Mouse (Mus musculus) forebrain, embryonic 12.5 days (tissue): ENCODE measurements around the gene G0s2. TPM values are rescaled to one million over a fixed set of nuclear protein-coding genes. Genes with fewer than 3 reads are reported as not detected.
"Not testable (repeated sequence)": the region's sequence is repeated elsewhere in the genome, so short reads cannot be mapped to it uniquely, and the experiment has no call there.

ENCODE experiments used
- ATAC-seq: fragments of 200-750 bp; cut with Nextera tagmentation; 2 replicates; pipeline ENCODE4 v1.8.0; 2017; ENCODE audit warnings: moderate TSS enrichment; ENCODE audit not compliant: low FRiP score
- H3K27ac ChIP-seq: fragments of 300-500 bp; sonication (generic); 2 replicates; pipeline ENCODE4 v1.5.1; 2016; ENCODE audit warnings: mild to moderate bottlenecking
- H3K27me3 ChIP-seq: fragments of 300-500 bp; sonication (generic); 2 replicates; pipeline ENCODE4 v1.6.1; 2016; ENCODE audit warnings: mild to moderate bottlenecking
- H3K36me3 ChIP-seq: fragments of 300-500 bp; sonication (generic); replicated peaks from 2 replicates; pipeline ENCODE4 v1.6.1; 2016; ENCODE audit warnings: mild to moderate bottlenecking
- H3K4me1 ChIP-seq: fragments of 300-500 bp; sonication (generic); 2 replicates; pipeline ENCODE4 v1.6.1; 2016
- H3K4me2 ChIP-seq: fragments of 300-500 bp; sonication (generic); 2 replicates; pipeline ENCODE4 v1.6.1; 2016; ENCODE audit warnings: mild to moderate bottlenecking, moderate library complexity
- H3K4me3 ChIP-seq: fragments of 300-500 bp; sonication (generic); replicated peaks from 2 replicates; pipeline ENCODE4 v1.5.1; 2016; ENCODE audit warnings: mild to moderate bottlenecking
- H3K9ac ChIP-seq: fragments of 300-500 bp; sonication (generic); 2 replicates; pipeline ENCODE4 v1.6.1; 2016; ENCODE audit warnings: mild to moderate bottlenecking
- H3K9me3 ChIP-seq: fragments of 300-500 bp; sonication (generic); 2 replicates; pipeline ENCODE4 v1.6.1; 2016
- WGBS: fragments of 180-500 bp; shearing (Covaris S2); methylation state at CpG from one replicate; pipeline ENCODE4 v1.1.7; 2016; 5-methylcytosine and 5-hydroxymethylcytosine counted together
- polyA plus RNA-seq: library from polyadenylated mRNA; unstranded; fragments of >200 nt; fragmentation: Nextera tagmentation; extraction: Ambion mirVana; gene quantifications from 2 replicates; pipeline ENCODE4 v1.2.1, GENCODE M21; 2016

Gene G0s2
- polyA plus RNA-seq, 1 experiment from 2014 or later: 6.9 TPM

DNA sequence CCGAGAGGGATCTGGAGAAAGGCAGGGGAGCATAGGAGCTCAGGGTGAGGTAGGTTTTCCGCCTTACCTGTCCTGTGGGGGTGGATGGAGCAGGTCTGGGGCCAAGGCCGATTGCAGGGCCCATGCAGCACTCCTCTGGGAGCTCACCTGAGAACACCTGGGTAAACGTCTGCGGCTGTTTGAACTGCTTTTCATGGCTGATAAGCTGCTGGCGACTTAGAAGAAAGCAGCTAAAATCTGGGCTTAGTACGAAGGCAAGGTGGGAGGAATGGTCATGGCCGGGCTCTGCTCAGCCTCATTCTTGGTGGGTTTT, 29.0 kb upstream of the G0s2 start:
- no peaks in the 10 kb centered on the region for H3K9me3 ChIP-seq
- 67% methylated on average over 8 of the region's 8 CpGs for WGBS
- H3K36me3 ChIP-seq: no peaks in the 10 kb centered on the region
- H3K27ac ChIP-seq: no peak overlapping the region
- 0 out of 2 replicates have a peak, but pooled peaks cover 7% of the 10 kb centered on the region for H3K27me3 ChIP-seq
- no peak overlapping the region for H3K9ac ChIP-seq
- no peak for ATAC-seq
- no peak overlapping the region for H3K4me3 ChIP-seq
- peaks cover 4% of the 10 kb centered on the region for H3K4me1 ChIP-seq
- H3K4me2 ChIP-seq: no peak overlapping the region

DNA sequence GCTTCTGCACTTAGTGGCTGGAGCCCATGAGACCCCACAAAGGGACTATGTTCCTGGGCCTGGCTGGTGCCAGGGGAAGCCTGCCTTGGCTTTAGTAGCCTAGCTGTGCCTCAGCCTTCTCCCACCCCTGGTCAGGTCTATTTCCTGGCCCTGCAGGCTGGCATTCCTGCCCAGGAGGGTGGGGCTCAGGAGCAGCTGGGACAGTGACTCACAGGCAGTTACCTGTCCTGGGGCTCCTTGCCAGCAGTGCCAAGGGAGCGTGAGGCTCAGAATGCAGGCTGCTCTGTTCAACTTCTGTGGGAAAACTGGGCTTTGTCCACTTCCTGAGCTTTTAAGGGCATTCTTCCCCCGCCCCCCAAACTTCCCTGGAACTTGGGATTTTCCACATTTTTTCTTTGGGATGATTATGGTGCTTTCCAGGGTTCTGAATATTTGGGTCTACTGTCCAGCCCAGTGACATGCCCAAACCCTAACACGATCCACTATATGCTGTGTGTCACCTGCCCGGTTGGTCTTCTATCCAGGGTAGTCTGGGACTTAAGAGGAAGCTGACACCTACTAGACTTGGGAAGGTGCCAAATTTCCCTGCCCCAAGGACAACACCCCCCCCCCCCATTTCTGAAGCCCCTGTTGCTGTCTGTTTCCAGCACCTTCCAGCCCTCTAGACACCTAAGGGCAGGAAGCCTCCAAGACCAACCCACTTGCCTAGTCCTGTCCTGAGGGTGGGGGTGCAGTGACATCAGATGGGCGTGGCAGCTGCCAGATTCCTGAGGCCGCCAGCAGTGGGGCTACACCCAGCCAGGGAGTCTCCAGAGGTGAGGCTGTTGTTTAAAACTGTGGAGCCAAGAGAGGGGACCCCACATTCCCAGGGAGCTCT, 28.4 kb upstream of the G0s2 start:
- Histone ChIP-seq H3K4me3 (no peak overlapping the region), H3K27ac (no peak overlapping the region), H3K36me3 (no peaks in the 10 kb centered on the region), H3K27me3 (0 out of 2 replicates have a peak, but pooled peaks cover 7% of the 10 kb centered on the region), H3K9me3 (no peaks in the 10 kb centered on the region), H3K4me2 (no peak overlapping the region), H3K4me1 (peaks cover 4% of the 10 kb centered on the region), H3K9ac (no peak overlapping the region)
- WGBS: 67% methylated on average over 6 of the region's 6 CpGs
- no peak for ATAC-seq

DNA sequence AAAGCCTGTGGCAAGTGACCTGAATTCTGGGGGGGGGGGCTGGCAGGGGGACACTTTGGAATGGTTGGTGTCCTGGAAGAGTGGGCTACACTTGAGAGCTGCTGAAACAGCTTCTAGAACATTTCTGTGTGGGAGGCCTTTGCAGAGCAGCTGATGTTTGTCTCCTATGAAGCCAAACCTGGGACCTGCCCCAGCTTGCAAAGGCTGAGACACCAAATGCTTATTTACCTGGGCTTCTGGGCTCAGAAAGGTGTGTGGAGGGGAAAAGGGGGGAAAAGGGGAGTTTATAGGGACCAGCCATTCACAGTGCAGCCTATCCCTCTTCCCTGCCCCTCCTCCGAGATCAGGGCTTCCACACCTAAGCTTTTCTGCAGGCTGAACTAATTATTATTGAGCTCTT, 27.0 kb upstream of the G0s2 start:
- no peak overlapping the region for H3K4me3 ChIP-seq
- H3K27ac ChIP-seq: no peak overlapping the region
- H3K9ac ChIP-seq: no peak overlapping the region
- H3K9me3 ChIP-seq: no peaks in the 10 kb centered on the region
- 0 out of 2 replicates have a peak, but pooled peaks cover 7% of the 10 kb centered on the region for H3K27me3 ChIP-seq
- H3K4me1 ChIP-seq: no peaks in the 10 kb centered on the region
- no peak overlapping the region for H3K4me2 ChIP-seq
- no peaks in the 10 kb centered on the region for H3K36me3 ChIP-seq
- 58% methylated on average over 1 of the region's 1 CpGs for WGBS
- ATAC-seq: no peak

DNA sequence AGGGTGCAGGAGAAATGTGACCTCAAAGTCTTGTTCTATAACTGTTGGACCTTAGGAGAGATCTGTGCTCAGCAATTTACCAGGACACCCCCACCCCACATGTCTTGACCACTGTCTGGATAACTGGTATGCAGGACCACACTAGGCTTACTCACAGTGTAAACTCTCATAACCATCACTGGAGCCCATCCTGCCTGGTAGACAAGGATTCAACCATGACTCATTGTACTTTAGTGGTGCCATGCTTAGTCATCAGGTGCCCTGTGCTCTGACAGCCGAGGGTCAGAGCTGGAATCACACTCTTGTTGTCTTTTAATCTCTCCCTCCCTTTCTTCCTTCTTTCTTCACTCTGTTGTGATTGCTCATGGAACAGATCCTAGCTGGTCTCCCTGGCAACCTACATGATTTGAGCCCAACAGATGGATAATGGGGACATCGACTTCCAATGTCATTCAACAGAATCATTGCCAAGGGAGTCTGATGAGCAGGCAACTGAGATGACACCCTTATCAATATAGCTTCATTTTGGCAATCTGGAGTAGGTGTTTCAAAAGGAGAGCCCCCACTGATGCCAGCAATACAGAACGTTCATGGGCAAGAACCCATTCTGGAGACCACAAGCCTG, 25.2 kb upstream of the G0s2 start:
- WGBS: 85% methylated on average over 3 of the region's 3 CpGs
- Histone ChIP-seq H3K4me3 (no peak overlapping the region), H3K9ac (no peak overlapping the region), H3K4me1 (no peaks in the 10 kb centered on the region), H3K27me3 (0 out of 2 replicates have a peak, but pooled peaks cover 3% of the 10 kb centered on the region), H3K27ac (no peak overlapping the region), H3K4me2 (no peak overlapping the region), H3K9me3 (no peaks in the 10 kb centered on the region), H3K36me3 (no peaks in the 10 kb centered on the region)
- ATAC-seq: no peak

DNA sequence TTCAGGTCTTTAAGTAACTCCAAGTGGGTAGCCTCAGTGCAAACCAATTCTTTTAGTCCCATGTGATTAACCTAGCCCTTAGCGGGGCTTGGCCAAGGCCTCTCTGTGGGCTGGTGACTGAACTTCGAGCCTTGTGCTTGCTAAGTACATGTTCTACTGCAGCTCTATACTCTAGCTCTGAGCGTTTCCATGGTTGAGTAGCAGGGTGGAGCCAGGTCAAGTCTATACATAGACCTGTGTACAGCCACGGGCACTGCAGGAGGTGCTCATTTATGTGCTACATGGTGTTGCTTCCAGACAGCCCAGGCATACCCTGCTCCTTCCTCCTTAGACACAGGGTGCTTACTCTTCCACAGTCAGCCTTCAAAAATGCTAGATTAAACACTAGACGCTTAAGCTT, 22.9 kb upstream of the G0s2 start:
- Histone ChIP-seq H3K4me3 (no peak overlapping the region), H3K9ac (no peak overlapping the region), H3K27me3 (no peaks in the 10 kb centered on the region), H3K4me2 (no peak overlapping the region), H3K9me3 (no peaks in the 10 kb centered on the region), H3K4me1 (no peaks in the 10 kb centered on the region), H3K36me3 (no peaks in the 10 kb centered on the region), H3K27ac (no peak overlapping the region)
- 91% methylated on average over 5 of the region's 5 CpGs for WGBS
- no peak for ATAC-seq

DNA sequence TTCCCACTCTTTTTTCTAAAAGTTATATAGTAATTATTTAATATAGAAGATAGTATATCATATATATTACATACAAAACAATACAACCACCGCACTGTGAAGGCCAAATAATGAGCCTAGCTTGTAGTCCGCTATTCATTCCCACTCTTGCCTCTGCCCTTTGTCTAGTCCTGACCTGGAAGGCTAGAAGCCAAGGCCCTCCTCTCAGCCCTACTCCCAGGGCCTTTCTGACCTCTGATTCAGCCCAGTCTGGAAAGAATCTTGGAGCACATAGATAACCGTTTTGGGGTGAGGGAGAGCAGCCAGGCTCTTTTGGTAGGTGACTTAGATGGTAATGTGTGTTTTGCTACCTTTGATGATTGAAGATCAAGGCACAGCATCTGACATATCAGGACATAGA, 20.9 kb upstream of the G0s2 start:
- no peaks in the 10 kb centered on the region for H3K36me3 ChIP-seq
- WGBS: 68% methylated on average over 3 of the region's 3 CpGs
- no peak for ATAC-seq

DNA sequence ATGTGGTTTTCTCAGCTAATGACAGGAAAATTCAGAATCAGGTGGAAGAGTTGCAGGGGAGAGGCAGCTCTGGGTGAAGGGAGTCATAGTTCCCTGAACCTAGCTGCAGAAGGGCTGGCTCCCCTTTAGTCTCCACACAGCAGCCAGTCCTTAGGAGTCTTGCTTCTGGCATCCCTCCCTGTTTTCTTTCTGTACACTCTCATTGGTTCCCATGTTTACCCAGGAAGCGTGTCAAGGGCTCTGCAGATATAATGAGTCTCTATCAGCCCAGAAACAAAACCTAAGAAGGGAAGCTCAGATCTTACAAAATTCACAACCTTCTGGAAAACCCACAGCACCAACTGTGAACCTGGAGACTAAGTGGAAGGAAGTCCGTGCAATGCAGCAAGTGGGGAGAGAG, 20.0 kb upstream of the G0s2 start:
- Histone ChIP-seq H3K9me3 (no peaks in the 10 kb centered on the region), H3K9ac (no peak overlapping the region), H3K27ac (no peak overlapping the region), H3K36me3 (no peaks in the 10 kb centered on the region), H3K4me3 (no peak overlapping the region), H3K4me1 (no peaks in the 10 kb centered on the region), H3K4me2 (no peak overlapping the region), H3K27me3 (no peaks in the 10 kb centered on the region)
- ATAC-seq: no peak
- 70% methylated on average over 2 of the region's 2 CpGs for WGBS

More for the DNA sequence above, 20.9 kb upstream of the G0s2 start:
- H3K4me2 ChIP-seq: no peak overlapping the region
- H3K9me3 ChIP-seq: no peaks in the 10 kb centered on the region
- H3K27me3 ChIP-seq: no peaks in the 10 kb centered on the region
- no peak overlapping the region for H3K4me3 ChIP-seq
- H3K27ac ChIP-seq: no peak overlapping the region
- H3K9ac ChIP-seq: no peak overlapping the region
- no peaks in the 10 kb centered on the region for H3K4me1 ChIP-seq

DNA sequence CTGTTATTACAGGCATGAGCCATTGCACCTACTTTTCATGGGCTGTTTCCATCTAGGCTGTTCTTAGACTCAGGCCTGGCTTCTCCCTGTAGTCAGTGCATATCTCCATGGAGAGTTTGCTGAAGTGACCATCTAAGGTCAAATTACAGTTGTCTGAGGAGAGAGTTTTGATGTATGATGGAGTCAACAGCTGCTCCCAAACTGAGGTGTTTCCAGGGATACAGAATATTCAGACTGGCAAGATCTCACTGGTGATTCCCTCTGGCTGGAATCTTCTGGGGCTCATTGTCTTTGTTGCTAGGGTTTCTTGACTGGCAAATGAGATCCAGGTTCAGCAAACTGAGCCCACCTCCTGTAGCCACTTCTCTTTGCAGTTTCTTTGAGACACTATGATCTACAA, 17.7 kb upstream of the G0s2 start:
- Histone ChIP-seq H3K36me3 (no peaks in the 10 kb centered on the region), H3K4me2 (no peak overlapping the region), H3K4me1 (no peaks in the 10 kb centered on the region), H3K27me3 (no peaks in the 10 kb centered on the region), H3K27ac (no peak overlapping the region), H3K9ac (no peak overlapping the region), H3K9me3 (no peaks in the 10 kb centered on the region), H3K4me3 (no peak overlapping the region)
- no peak for ATAC-seq

DNA sequence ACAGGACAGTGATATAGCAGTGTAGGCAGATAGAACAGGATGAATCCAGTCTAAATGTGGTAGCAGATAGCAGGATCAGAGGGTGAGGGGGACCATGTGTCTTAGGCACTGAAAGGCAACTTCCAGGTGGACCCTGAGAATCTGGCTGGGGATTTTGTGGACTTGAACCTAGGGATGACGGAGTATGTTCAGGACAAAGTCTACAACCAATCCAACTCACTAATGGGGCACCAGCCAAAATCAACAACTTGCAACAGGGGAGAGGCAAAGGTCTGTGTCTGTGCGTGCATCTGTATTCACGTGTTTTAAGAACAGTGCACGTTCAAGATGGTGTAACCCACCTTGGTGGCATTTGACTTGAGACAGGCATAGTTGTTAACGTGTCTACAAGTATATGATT, 16.9 kb upstream of the G0s2 start:
- no peak overlapping the region for H3K9ac ChIP-seq
- H3K4me3 ChIP-seq: no peak overlapping the region
- H3K36me3 ChIP-seq: no peaks in the 10 kb centered on the region
- no peak overlapping the region for H3K27ac ChIP-seq
- H3K9me3 ChIP-seq: no peaks in the 10 kb centered on the region
- no peak for ATAC-seq
- no peaks in the 10 kb centered on the region for H3K4me1 ChIP-seq
- WGBS: 88% methylated on average over 5 of the region's 5 CpGs
- H3K27me3 ChIP-seq: no peaks in the 10 kb centered on the region
- H3K4me2 ChIP-seq: no peak overlapping the region

DNA sequence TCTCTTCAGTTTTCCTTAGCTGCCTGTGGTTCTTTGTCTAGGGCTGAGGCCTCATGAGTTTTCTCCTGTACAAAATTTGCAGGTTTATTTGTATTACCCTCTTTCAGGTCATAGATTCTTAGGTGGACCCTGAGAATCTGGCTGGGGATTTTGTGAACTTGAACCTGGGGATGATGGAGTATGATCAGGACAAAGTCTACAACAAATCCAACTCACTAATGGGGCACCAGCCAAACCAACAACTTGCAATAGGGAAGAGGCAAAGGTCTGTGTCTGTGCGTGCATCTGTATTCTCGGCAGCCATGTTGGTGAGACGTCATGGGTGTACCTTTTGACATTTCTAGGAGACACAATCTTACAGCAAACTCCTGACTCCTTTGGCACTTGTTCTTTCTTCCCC, 16.1 kb upstream of the G0s2 start:
- ATAC-seq: no peak
- Histone ChIP-seq H3K36me3 (no peaks in the 10 kb centered on the region), H3K9me3 (no peaks in the 10 kb centered on the region), H3K27me3 (no peaks in the 10 kb centered on the region), H3K4me3 (no peak overlapping the region), H3K4me1 (no peaks in the 10 kb centered on the region), H3K27ac (no peak overlapping the region), H3K4me2 (no peak overlapping the region), H3K9ac (no peak overlapping the region)
- 93% methylated on average over 3 of the region's 3 CpGs for WGBS

DNA sequence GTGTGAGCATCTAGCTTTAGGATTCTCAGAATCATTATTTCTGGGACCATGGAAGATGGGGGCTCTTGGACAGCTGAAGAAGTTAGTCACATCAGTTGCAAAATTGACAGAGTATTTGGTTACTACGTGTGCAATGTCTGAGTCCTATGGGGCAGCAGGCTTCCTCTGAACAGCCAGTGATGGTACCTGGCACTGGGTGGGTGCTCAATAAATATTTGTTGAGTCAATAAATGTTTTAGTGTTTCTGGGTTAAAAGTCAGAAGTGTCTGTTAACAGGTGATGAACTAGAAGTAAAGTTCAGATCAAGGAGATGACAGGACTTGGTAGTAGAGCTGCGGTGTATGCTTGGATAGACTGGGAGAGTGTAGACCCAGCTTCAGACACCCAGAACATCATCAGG, 14.6 kb upstream of the G0s2 start:
- Histone ChIP-seq H3K36me3 (no peaks in the 10 kb centered on the region), H3K9me3 (no peaks in the 10 kb centered on the region), H3K9ac (no peak overlapping the region), H3K4me2 (no peak overlapping the region), H3K4me3 (no peak overlapping the region), H3K27me3 (no peaks in the 10 kb centered on the region), H3K4me1 (no peaks in the 10 kb centered on the region), H3K27ac (no peak overlapping the region)
- WGBS: 87% methylated on average over 2 of the region's 2 CpGs
- no peak for ATAC-seq

DNA sequence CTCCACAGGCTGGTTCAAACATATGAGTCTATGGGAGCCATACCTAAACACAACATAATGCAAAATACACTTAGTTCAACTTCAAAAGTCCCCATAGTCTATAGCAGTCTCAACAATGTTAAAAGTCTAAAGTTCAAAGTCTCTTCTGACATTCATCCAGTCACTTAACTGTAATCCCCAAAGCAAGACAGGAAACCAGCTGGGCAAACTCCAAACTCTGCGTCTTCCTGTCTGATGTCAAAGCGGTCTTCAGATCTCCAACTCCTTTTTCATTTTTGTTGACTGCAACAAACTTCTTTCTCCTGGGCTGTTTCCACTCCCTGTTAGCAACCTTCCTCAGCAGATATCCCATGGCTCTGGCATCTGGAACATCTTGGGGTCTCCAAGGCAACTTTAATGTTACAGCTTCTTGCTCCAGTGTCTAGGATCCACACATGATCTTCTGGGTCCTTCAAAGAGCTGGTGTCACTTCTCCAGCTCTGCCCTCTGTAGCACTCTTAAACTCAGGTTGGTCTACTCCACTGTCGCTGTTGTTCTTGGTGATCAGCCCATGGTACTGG, 12.8 kb upstream of the G0s2 start:
- H3K4me2 ChIP-seq, H3K27me3 ChIP-seq, H3K4me1 ChIP-seq, H3K9ac ChIP-seq, H3K27ac ChIP-seq, H3K9me3 ChIP-seq, H3K36me3 ChIP-seq, ATAC-seq, H3K4me3 ChIP-seq: not testable (repeated sequence)
- WGBS: 92% methylated on average over 3 of the region's 3 CpGs
